Mouse (Mus musculus) midbrain, embryonic 12.5 days (tissue): ENCODE measurements around the gene U90926. TPM values are rescaled to one million over a fixed set of nuclear protein-coding genes. Genes with fewer than 3 reads are reported as not detected.
A peak's percentile ranks its signal among the peaks of the same experiment; 100 is the strongest.

Source experiments
- ATAC-seq: fragments of 200-750 bp; cut with Nextera tagmentation; 2 replicates; pipeline ENCODE4 v1.8.0; 2017; ENCODE audit warnings: low read depth, moderate TSS enrichment, moderate library complexity; ENCODE audit not compliant: low FRiP score
- H3K27ac ChIP-seq: fragments of 300-500 bp; sonication (generic); replicated peaks from 2 replicates; pipeline ENCODE4 v1.5.1; 2016; ENCODE audit warnings: mild to moderate bottlenecking
- H3K27me3 ChIP-seq: fragments of 300-500 bp; sonication (generic); 2 replicates; pipeline ENCODE4 v1.6.1; 2016; ENCODE audit warnings: mild to moderate bottlenecking
- H3K36me3 ChIP-seq: fragments of 300-500 bp; sonication (generic); 2 replicates; pipeline ENCODE4 v1.6.1; 2016
- H3K4me1 ChIP-seq: fragments of 300-500 bp; sonication (generic); 2 replicates; pipeline ENCODE4 v1.6.1; 2016
- H3K4me2 ChIP-seq: fragments of 300-500 bp; sonication (generic); replicated peaks from 2 replicates; pipeline ENCODE4 v1.6.1; 2016; ENCODE audit warnings: mild to moderate bottlenecking, moderate library complexity
- H3K4me3 ChIP-seq: fragments of 300-500 bp; sonication (generic); 2 replicates; pipeline ENCODE4 v1.5.1; 2016; ENCODE audit warnings: mild to moderate bottlenecking
- H3K9ac ChIP-seq: fragments of 300-500 bp; sonication (generic); replicated peaks from 2 replicates; pipeline ENCODE4 v1.6.1; 2016; ENCODE audit warnings: mild to moderate bottlenecking, moderate library complexity
- H3K9me3 ChIP-seq: fragments of 300-500 bp; sonication (generic); 2 replicates; pipeline ENCODE4 v1.6.1; 2016; ENCODE audit warnings: mild to moderate bottlenecking
- WGBS: fragments of 180-500 bp; shearing (Covaris S2); methylation state at CpG from one replicate; pipeline ENCODE4 v1.1.7; 2016; 5-methylcytosine and 5-hydroxymethylcytosine counted together
- polyA plus RNA-seq: library from polyadenylated mRNA; unstranded; fragments of >200 nt; fragmentation: Nextera tagmentation; extraction: Ambion mirVana; gene quantifications from 2 replicates; pipeline ENCODE4 v1.2.1, GENCODE M21; 2016

The U90926 gene
- polyA plus RNA-seq, 1 experiment from 2014 or later = not detected

DNA sequence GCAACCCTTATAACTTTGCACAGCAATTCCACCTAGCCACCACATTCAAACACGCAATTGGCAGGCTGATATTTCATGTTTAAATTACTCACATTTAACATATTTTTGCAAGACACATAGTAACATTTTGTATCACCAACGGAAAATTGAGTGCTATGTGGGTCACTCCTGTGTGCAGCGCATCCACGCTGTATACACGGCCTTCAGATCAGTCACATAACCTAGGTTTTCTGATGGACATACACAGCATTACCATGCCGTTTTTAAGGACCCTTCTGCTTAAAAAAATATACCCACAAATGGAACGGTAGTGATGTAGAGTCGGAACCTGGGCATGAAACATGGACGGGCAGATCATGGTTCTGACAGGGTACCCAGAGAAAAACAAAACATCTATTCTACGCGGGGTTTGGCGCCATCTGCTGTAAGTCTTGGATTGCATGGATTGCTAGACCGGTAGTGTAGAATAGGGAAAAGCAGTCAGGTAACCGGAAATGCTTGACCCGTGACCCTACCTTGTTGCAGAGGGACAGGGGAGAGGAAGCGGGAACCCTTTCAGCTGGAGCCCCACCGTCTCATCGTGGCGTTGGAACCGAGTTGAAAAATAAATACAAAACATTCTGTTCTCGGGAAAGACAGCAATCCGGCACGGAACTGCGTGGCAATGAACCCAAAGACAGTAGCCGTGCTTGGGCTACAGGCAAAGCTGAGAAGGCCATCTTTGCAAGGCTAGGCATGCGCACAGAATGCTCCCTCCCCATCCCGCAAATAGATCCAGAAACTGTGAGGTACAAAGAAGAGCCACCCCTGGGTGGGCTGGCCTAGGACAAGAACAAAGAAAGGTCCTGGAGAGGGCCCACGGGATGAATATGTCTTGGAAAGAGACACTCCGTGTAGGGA, 24.4 kb upstream of the U90926 start:
- peak overlapping the region; percentile 21 for H3K4me2 ChIP-seq
- no peak overlapping the region for H3K27ac ChIP-seq
- ATAC-seq = peak; percentile 72
- H3K27me3 ChIP-seq = 0 out of 2 replicates have a peak, but pooled peaks cover 3% of the 10 kb centered on the region
- no peaks in the 10 kb centered on the region for H3K36me3 ChIP-seq
- no peaks in the 10 kb centered on the region for H3K4me1 ChIP-seq
- WGBS = 44% methylated on average over 29 of the region's 29 CpGs
- 0 out of 2 replicates have a peak, but pooled peaks cover 3% of the 10 kb centered on the region for H3K9me3 ChIP-seq
- no peak overlapping the region for H3K4me3 ChIP-seq
- H3K9ac ChIP-seq = no peak overlapping the region

DNA sequence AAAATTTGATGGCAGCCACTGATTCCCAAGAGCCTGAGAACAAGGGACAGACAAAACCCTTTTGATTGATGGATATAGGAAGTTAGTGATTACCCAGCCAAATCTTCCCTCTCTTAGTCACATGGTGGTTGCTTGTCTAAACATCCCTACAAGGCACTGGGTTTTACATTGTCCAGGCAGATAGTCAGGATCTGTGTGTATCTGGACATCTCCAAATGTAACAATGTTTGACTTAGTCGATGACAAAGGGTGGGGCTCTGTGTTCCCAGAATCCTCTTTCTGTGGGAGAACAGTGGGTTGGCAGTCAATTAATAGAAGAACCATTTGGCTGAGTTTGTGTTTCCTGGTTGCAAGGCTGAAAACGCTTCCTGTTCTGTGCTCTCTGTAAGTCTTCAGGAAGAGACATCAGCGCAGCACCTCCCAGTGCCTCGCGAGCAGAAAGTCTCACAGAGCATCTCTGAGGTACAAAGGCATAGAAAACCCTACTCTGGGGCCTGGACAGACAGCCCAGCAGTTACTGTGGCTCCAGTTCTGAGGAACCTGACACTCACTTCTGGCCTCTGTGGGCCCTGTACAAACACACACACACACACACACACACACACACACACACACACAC, 19.8 kb upstream of the U90926 start:
- H3K27me3 ChIP-seq = 0 out of 2 replicates have a peak, but pooled peaks cover 3% of the 10 kb centered on the region
- 83% methylated on average over 5 of the region's 5 CpGs for WGBS
- no peak overlapping the region for H3K4me3 ChIP-seq
- no peak for ATAC-seq
- H3K4me1 ChIP-seq = no peaks in the 10 kb centered on the region
- H3K4me2 ChIP-seq = no peak overlapping the region
- H3K9ac ChIP-seq = no peak overlapping the region
- H3K27ac ChIP-seq = no peak overlapping the region
- H3K9me3 ChIP-seq = no peaks in the 10 kb centered on the region
- no peaks in the 10 kb centered on the region for H3K36me3 ChIP-seq

DNA sequence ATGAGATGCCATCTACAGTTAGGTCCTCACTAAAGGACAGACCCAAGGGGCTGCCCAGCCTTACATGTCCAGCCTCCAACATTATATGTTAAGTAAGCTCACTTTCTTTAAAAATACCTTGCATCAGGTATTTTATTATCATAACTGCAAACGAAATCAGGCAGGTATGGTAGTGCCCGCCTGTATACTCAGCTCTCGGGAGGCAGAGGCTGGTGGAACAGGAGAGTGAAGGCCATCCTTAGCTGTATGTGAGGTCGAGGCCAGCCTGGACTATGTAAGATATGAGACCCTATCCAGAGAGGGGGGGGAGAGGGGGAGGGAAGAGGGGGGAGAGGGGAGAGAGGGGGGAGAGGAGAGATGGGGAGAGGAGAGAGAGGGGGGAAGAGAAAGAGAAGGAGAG, 18.2 kb upstream of the U90926 start:
- H3K27me3 ChIP-seq = no peaks in the 10 kb centered on the region
- no peak overlapping the region for H3K27ac ChIP-seq
- H3K4me3 ChIP-seq = no peak overlapping the region
- ATAC-seq = no peak
- WGBS = 85% methylated on average over 4 of the region's 4 CpGs
- H3K4me1 ChIP-seq = no peaks in the 10 kb centered on the region
- H3K36me3 ChIP-seq = no peaks in the 10 kb centered on the region
- no peak overlapping the region for H3K4me2 ChIP-seq
- H3K9me3 ChIP-seq = no peaks in the 10 kb centered on the region
- H3K9ac ChIP-seq = no peak overlapping the region

DNA sequence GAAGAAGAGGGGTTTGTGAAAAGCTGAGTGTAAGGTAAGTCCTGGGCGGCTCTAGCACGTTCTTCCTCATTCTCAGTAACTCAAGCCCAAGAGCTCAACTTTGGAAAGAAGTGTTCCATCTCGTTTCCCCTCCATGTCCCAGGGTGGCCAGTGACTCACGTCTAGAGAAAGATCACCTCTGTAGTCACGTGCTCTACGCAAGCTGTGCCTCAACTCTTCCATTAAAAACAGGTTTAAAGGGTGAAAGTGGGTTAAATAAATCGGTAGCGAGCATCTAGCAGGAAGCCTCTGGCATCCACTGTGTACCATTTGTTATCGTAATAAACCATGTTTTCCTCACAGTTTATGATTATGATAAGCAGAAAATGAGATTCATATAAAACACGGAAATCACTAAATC, 16.6 kb upstream of the U90926 start:
- Histone ChIP-seq H3K4me1 (no peaks in the 10 kb centered on the region), H3K4me2 (no peak overlapping the region), H3K27ac (no peak overlapping the region), H3K36me3 (no peaks in the 10 kb centered on the region), H3K9me3 (no peaks in the 10 kb centered on the region), H3K27me3 (no peaks in the 10 kb centered on the region), H3K9ac (no peak overlapping the region), H3K4me3 (no peak overlapping the region)
- no peak for ATAC-seq
- 81% methylated on average over 10 of the region's 10 CpGs for WGBS

DNA sequence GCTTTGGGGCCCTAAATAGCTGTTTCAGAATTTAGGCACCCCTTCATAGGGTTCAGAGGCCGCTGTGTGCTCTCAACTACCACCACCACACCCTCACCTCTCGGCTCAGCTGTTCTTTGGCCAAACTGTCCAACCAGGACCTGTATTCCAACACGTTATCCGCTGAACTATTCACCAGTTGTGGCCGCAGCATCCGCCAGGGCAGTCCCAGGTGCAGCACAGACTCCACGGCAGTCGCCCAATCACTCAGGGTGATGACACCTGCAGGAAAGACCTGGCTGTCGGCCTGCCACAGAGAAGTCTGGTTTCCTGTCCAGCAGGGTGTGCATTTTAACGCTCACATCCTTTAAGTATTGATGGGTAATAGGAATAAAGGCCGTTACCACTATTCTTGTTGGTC, 15.1 kb upstream of the U90926 start:
- no peaks in the 10 kb centered on the region for H3K4me1 ChIP-seq
- H3K27me3 ChIP-seq = no peaks in the 10 kb centered on the region
- no peak for ATAC-seq
- no peaks in the 10 kb centered on the region for H3K36me3 ChIP-seq
- no peak overlapping the region for H3K4me2 ChIP-seq
- H3K9ac ChIP-seq = no peak overlapping the region
- no peak overlapping the region for H3K27ac ChIP-seq
- no peak overlapping the region for H3K4me3 ChIP-seq
- 88% methylated on average over 11 of the region's 11 CpGs for WGBS
- no peaks in the 10 kb centered on the region for H3K9me3 ChIP-seq

DNA sequence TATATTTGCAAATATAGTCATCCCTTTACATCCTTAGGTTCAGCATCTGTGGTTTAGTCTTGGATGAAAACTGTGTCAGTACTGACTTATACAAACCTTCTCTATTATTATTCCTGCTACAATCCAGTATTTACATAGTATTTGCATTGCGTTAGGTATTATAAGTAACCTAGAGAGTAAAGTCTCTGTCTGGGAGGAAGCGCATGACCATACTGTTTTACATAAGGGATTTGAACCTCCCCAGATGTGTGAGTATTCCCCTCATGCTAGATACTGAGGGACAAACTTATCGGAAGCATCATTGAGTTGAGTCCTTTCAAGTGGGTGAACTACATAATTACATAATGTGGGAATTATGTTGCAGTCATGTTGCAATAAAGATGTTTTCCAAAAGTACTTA, 14.3 kb upstream of the U90926 start:
- WGBS = 93% methylated on average over 3 of the region's 3 CpGs

DNA sequence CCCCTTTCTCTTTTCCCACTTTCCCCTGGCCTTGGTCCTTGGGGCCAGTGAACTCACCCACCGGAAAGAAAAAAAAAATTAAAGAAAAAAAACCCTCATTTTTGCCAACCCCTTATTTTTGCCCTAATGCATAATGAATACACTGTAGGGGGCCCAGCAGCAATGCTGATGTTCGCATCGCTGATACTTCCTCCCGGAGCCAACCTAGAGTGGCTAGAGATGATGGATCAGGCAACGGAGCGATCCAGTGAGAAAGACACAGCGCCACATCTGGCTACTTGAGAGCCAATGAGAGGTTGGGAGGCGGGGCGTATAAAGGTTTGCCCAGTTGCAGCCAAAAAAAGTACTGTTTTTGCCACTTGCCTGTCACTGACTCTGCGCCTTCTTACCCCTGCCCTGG, 13.6 kb upstream of the U90926 start:
- Histone ChIP-seq H3K9me3 (no peaks in the 10 kb centered on the region), H3K9ac (no peak overlapping the region), H3K36me3 (no peaks in the 10 kb centered on the region), H3K4me3 (no peak overlapping the region), H3K27ac (no peak overlapping the region), H3K27me3 (no peaks in the 10 kb centered on the region), H3K4me1 (no peaks in the 10 kb centered on the region), H3K4me2 (no peak overlapping the region)
- no peak for ATAC-seq
- WGBS = 36% methylated on average over 10 of the region's 10 CpGs

More for the DNA sequence above, 14.3 kb upstream of the U90926 start:
- H3K4me3 ChIP-seq = no peak overlapping the region
- H3K9me3 ChIP-seq = no peaks in the 10 kb centered on the region
- H3K27me3 ChIP-seq = no peaks in the 10 kb centered on the region
- H3K4me2 ChIP-seq = no peak overlapping the region
- no peak overlapping the region for H3K9ac ChIP-seq
- H3K4me1 ChIP-seq = no peaks in the 10 kb centered on the region
- no peaks in the 10 kb centered on the region for H3K36me3 ChIP-seq
- H3K27ac ChIP-seq = no peak overlapping the region
- ATAC-seq = no peak

DNA sequence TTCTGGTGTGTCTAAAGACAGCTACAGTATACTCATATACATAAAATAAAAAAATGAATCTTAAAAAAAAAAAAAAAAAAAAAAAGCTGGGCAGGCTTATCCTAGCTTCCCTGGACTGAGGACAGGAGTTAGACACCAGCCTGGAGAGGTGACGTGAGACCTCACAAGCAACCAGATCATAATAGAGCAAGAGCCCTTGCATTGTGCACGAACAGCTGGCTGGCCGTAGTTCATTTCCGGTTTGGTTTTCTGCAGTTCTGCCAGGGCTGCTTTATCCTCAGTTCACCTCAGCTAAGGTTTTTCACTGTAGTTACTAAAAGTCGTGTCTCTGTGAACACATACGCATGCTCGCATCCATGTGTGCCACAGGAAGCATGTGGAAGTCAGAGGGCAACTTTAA, 12.6 kb upstream of the U90926 start:
- H3K9ac ChIP-seq = no peak overlapping the region
- H3K4me2 ChIP-seq = no peak overlapping the region
- H3K4me3 ChIP-seq = no peak overlapping the region
- no peaks in the 10 kb centered on the region for H3K4me1 ChIP-seq
- no peaks in the 10 kb centered on the region for H3K9me3 ChIP-seq
- no peaks in the 10 kb centered on the region for H3K27me3 ChIP-seq
- WGBS = 92% methylated on average over 7 of the region's 7 CpGs
- ATAC-seq = no peak
- no peaks in the 10 kb centered on the region for H3K36me3 ChIP-seq
- no peak overlapping the region for H3K27ac ChIP-seq

DNA sequence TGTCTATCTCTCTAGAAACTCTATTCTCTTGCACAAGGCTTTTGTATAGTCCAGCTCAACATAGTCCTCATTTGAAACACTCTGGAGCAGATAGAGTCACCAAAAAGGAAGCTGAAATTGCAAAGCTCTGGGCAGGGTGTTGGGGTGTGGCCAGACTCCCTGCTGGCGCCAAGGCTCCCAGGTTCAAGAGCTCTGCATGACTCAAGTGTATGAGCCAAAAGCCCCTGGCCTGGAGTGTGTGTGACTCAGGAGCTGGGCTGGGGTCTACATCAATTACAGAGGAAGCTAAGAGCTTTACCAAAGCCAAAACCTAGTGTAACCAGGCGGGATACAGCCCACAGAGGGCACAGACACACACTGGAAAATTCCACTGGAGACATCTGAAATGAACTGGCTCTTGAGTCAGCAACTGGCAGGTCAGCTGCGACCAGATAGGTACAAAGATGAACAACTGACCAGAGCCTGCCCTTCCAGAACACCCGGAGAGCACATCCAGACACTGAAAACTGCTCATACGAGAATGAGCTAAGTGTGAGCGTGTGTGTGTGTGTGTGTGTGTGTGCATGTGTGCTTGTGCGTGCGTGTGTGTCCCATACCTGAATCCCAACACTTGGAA, 5.2 kb upstream of the U90926 start:
- no peaks in the 10 kb centered on the region for H3K27me3 ChIP-seq

DNA sequence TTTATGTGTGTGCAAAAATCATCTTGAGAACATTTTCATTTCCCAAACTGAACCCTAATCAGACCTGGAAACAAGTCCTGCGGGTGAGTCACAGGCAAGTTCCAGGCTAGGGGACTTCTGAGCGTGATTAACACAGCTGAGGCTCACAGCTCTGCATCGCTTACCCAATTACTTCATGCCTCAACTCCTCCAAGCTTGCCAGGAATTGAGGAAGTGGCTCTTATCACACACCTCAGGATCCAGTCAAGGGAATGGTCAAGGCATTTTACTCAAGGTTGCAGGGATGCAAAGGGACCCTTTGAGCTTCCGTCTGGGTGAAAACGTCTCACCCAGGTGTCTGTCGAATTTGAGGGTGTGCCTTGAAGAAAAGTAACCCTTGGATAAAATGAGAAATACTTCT, 4.6 kb upstream of the U90926 start:
- Histone ChIP-seq H3K27me3 (no peaks in the 10 kb centered on the region), H3K4me3 (no peak overlapping the region), H3K27ac (no peak overlapping the region; the same call in 1 of the 2 replicates), H3K36me3 (no peaks in the 10 kb centered on the region), H3K9me3 (no peaks in the 10 kb centered on the region), H3K4me2 (no peak overlapping the region), H3K4me1 (peaks cover 12% of the 10 kb centered on the region), H3K9ac (no peak overlapping the region)
- WGBS = 72% methylated on average over 6 of the region's 6 CpGs
- ATAC-seq = no peak

More for the DNA sequence above, 5.2 kb upstream of the U90926 start:
- Histone ChIP-seq H3K9ac (no peak overlapping the region), H3K36me3 (no peaks in the 10 kb centered on the region), H3K9me3 (no peaks in the 10 kb centered on the region), H3K27ac (no peak overlapping the region), H3K4me1 (peaks cover 12% of the 10 kb centered on the region), H3K4me2 (no peak overlapping the region), H3K4me3 (no peak overlapping the region)
- WGBS = 90% methylated on average over 8 of the region's 8 CpGs
- ATAC-seq = no peak

DNA sequence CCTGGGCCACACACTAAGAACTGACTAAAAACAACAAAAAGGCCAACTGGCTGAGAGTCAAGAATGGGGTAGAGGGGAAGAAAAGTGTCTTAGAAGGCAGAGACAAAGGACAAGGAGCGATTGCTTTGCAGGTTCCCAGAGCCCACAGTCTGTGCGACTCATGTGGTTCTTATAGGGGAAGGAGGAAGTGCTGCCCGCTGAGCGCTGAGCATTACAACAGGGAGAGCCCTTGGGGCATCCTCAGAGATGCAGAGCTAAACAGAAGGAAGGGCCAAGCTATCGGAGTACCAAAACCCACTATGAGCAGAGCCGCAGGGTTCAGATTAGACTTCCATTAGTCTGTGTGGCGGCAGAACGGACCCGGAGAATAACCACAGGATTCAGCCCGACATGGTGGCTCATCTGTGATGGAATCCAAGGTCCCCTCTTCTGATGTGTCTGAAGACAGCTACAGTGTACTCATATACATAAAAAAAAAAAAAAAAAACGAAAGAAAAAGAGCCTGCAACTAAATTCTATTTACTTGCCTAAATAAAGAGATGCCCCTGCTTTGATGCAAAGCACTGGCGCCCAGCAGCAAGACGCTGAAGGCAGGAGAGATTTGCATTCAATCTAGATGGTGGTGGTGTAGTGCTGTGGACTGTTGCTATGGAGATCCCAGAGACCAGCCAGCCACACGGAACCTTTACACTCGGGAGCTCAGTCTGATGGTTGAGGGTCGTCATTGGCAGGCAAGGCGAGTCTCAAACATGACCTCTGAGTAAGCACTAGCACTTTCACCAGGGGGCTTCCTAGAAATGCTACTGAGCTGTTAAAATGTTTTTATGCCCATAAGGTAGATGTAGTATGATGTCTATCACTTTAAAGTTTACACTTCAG, 3.9 kb upstream of the U90926 start:
- H3K4me2 ChIP-seq = peak overlapping the region; percentile 31
- H3K9ac ChIP-seq = no peak overlapping the region
- H3K4me3 ChIP-seq = no peak overlapping the region
- no peaks in the 10 kb centered on the region for H3K9me3 ChIP-seq
- ATAC-seq = peak; percentile 83
- no peaks in the 10 kb centered on the region for H3K27me3 ChIP-seq
- peak overlapping the region; percentile 76 for H3K27ac ChIP-seq
- H3K36me3 ChIP-seq = no peaks in the 10 kb centered on the region
- WGBS = 27% methylated on average over 17 of the region's 17 CpGs
- H3K4me1 ChIP-seq = peaks cover 12% of the 10 kb centered on the region
